Mouse (Mus musculus) forebrain, postnatal 0 days (tissue): ENCODE measurements around the gene Gm5447. TPM values are rescaled to one million over a fixed set of nuclear protein-coding genes. Genes with fewer than 3 reads are reported as not detected.

ENCODE experiments used
- ATAC-seq: fragments of 200-750 bp; cut with Nextera tagmentation; 2 replicates; pipeline ENCODE4 v1.8.0; 2017; ENCODE audit warnings: mild to moderate bottlenecking, moderate library complexity
- DNase-seq: peaks from one replicate; pipeline ENCODE4 v3.0.0-alpha.2; 2015
- H3K27ac ChIP-seq: fragments of 300-500 bp; sonication (generic); 2 replicates; pipeline ENCODE4 v1.5.1; 2014; ENCODE audit warnings: low read depth, mild to moderate bottlenecking, antibody characterized with exemption, low read length, moderate library complexity, mixed read lengths
- H3K27me3 ChIP-seq: fragments of 300-500 bp; sonication (generic); 2 replicates; pipeline ENCODE4 v1.6.1; 2014; ENCODE audit warnings: mild to moderate bottlenecking, low read length, mixed read lengths; ENCODE audit not compliant: insufficient read depth
- H3K36me3 ChIP-seq: fragments of 300-500 bp; sonication (generic); 2 replicates; pipeline ENCODE4 v1.6.1; 2014; ENCODE audit warnings: mild to moderate bottlenecking, moderate library complexity; ENCODE audit not compliant: insufficient read depth
- H3K4me1 ChIP-seq: fragments of 300-500 bp; sonication (generic); 2 replicates; pipeline ENCODE4 v1.6.1; 2014; ENCODE audit warnings: antibody characterized with exemption; ENCODE audit not compliant: insufficient read depth
- H3K4me2 ChIP-seq: fragments of 300-500 bp; sonication (generic); 2 replicates; pipeline ENCODE4 v1.6.1; 2014; ENCODE audit warnings: low read depth, mild to moderate bottlenecking, moderate library complexity
- H3K4me3 ChIP-seq: fragments of 300-500 bp; sonication (generic); 2 replicates; pipeline ENCODE4 v1.5.1; 2014; ENCODE audit warnings: low read depth, low read length, mixed read lengths
- H3K9ac ChIP-seq: fragments of 300-500 bp; sonication (generic); 2 replicates; pipeline ENCODE4 v1.6.1; 2014; ENCODE audit warnings: mild to moderate bottlenecking
- H3K9me3 ChIP-seq: fragments of 300-500 bp; sonication (generic); 2 replicates; pipeline ENCODE4 v1.6.1; 2016; ENCODE audit warnings: low read length
- CTCF ChIP-seq: sonication (generic); IDR thresholded peaks from 2 replicates; pipeline ENCODE4 v1.5.1; 2016; ENCODE audit warnings: antibody characterized with exemption, control low read depth, low read depth
- WGBS: fragments of 180-500 bp; shearing (Covaris S2); extraction: QIAGEN DNeasy Blood & Tissue Kit; methylation state at CpG from one replicate; pipeline ENCODE4 v1.1.7; 2014; 5-methylcytosine and 5-hydroxymethylcytosine counted together
- polyA plus RNA-seq: library from polyadenylated mRNA; unstranded; fragments of >200 nt; fragmentation: Nextera tagmentation; extraction: Ambion mirVana; gene quantifications from 2 replicates; pipeline ENCODE4 v1.2.1, GENCODE M21; 2015
- total RNA-seq: library from RNA; depleted of rRNA; stranded (reverse); fragments of >200 nt; gene quantifications from 2 replicates; pipeline ENCODE4 v1.2.3, GENCODE M21; 2014

The Gm5447 gene
- total and polyA plus RNA-seq, 2 experiments from 2014 or later: 0.08 TPM; not detected in 1

DNA sequence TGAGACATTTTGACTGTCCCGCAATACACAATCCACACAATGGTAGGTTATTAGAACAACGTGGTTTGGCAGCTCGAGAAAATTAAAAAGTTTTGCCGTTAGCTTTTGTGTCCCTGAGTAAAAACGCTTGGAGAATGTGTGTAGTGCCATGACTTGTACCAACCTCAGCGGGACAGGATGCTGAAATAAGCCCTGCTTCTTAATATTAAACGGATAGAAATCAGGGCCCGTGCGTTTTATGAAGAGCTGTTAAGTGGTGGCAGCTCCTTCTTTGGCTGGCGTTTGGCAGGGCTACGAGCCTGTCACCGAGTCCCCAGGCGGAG, 11.2 kb downstream of the Gm5447 start:
- ATAC-seq: no peak
- Histone ChIP-seq H3K9me3 (no peaks in the 10 kb centered on the region), H3K4me3 (peak overlapping the region; percentile 26), H3K27me3 (no peaks in the 10 kb centered on the region; the same call in 1 of the 2 replicates), H3K4me1 (no peaks in the 10 kb centered on the region), H3K36me3 (no peaks in the 10 kb centered on the region), H3K4me2 (peak overlapping the region; percentile 44), H3K27ac (no peak overlapping the region), H3K9ac (peak overlapping the region; percentile 18; the same call in 1 of the 2 replicates)
- peak; percentile 64 for DNase-seq
- 19% methylated on average over 13 of the region's 13 CpGs for WGBS
- no peak for TF ChIP-seq CTCF

GRCm38 (mm10) chr13:30985598-30986466, 11.8 kb downstream of the Gm5447 start:
- Histone ChIP-seq H3K4me1 (no peaks in the 10 kb centered on the region), H3K27ac (peak overlapping the region; percentile 46; the same call in 1 of the 2 replicates), H3K27me3 (no peaks in the 10 kb centered on the region; the same call in 1 of the 2 replicates), H3K4me2 (peak overlapping the region; percentile 44), H3K9ac (peak overlapping the region; percentile 18), H3K9me3 (no peaks in the 10 kb centered on the region), H3K4me3 (peak overlapping the region; percentile 26), H3K36me3 (no peaks in the 10 kb centered on the region)
- no peak for TF ChIP-seq CTCF
- DNase-seq: peak; percentile 20
- 15% methylated on average over 27 of the region's 27 CpGs for WGBS
- peak; percentile 89 for ATAC-seq

DNA sequence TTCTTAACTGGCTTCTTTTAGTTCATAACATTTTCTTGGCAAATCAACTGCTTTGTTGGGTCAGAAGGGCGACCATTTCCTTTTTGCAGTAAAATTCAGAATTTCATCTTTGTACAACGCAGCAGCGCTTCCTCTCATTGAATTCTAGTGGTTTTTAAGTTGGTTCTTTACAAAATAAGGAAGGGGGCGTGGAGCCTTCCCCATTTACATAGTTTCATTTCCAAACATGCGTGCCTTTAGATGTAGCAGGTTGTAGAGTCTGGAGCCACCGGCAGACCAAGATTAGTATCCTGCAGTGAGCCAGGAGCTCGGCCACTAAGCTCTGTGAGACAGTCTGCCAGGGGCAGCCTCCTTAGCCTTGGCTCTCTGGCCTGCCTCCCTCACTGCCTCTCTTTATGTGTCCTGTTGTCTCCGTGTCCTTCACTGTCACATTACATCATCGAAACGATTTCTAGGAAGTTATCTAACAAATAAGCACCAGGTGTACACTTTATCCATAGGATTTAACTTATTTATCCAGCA, 13.0 kb downstream of the Gm5447 start:
- ATAC-seq (no peak), DNase-seq (no peak)
- Histone ChIP-seq H3K4me3 (no peak overlapping the region), H3K27me3 (no peaks in the 10 kb centered on the region; the same call in 1 of the 2 replicates), H3K9ac (no peak overlapping the region), H3K27ac (no peak overlapping the region), H3K4me2 (no peak overlapping the region), H3K36me3 (no peaks in the 10 kb centered on the region), H3K9me3 (no peaks in the 10 kb centered on the region), H3K4me1 (no peaks in the 10 kb centered on the region)
- TF ChIP-seq CTCF: no peak
- 67% methylated on average over 10 of the region's 10 CpGs for WGBS

DNA sequence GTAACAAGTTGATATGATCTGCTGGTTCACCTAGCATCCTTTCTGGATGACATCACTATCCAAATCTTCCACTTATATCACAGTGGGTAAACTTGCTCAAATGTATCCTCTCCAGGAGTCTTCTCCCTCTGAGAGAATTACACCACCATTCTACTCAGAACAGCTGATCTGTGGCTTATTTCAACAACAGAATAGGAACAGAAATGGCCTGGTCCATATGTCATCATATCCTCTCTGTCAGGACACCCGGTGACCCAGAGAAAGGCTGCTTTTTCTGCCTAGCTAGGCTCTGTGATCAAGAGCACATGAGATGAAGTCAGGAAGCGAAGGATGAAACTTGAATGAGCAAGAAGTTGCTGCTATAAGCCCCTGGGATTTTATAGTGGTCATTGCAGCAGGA, 13.7 kb downstream of the Gm5447 start:
- WGBS: 87% methylated on average over 2 of the region's 2 CpGs
- Histone ChIP-seq H3K4me3 (no peak overlapping the region), H3K27ac (no peak overlapping the region), H3K9ac (no peak overlapping the region), H3K36me3 (no peaks in the 10 kb centered on the region), H3K4me2 (no peak overlapping the region), H3K9me3 (no peaks in the 10 kb centered on the region), H3K27me3 (no peaks in the 10 kb centered on the region; the same call in 1 of the 2 replicates), H3K4me1 (no peaks in the 10 kb centered on the region)
- no peak for DNase-seq
- TF ChIP-seq CTCF: no peak
- ATAC-seq: no peak

- Histone ChIP-seq H3K27ac (no peak overlapping the region), H3K36me3 (no peaks in the 10 kb centered on the region), H3K27me3 (no peaks in the 10 kb centered on the region; the same call in 1 of the 2 replicates), H3K4me1 (no peaks in the 10 kb centered on the region), H3K4me2 (no peak overlapping the region), H3K9me3 (no peaks in the 10 kb centered on the region), H3K9ac (no peak overlapping the region), H3K4me3 (no peak overlapping the region)
- DNase-seq (no peak), ATAC-seq (no peak)
- no peak for TF ChIP-seq CTCF
- 89% methylated on average over 10 of the region's 10 CpGs for WGBS
These were observed 15.7 kb downstream of the Gm5447 start for GRCm38 (mm10) chr13:30989710-30990109.

DNA sequence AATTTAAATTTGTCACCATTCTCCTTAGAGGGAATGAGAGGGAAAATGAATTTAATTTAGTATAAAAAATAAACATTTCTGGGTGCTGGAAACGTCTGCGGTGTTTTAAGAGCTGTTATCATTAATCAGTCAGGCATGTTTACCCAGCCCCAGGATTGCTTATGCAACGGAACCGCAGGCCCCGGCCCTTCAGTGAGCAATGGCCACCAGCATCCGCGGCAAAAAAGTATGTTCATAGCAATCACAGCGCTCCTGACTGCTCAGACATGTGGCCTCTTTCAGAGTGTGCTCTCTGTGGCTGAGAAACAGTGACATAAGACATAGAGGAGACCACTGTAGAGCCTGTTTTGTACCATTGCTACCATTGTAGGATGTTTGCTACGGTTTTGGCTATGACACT, 16.2 kb downstream of the Gm5447 start:
- DNase-seq: no peak
- Histone ChIP-seq H3K4me1 (no peaks in the 10 kb centered on the region), H3K36me3 (no peaks in the 10 kb centered on the region), H3K4me2 (no peak overlapping the region), H3K27ac (no peak overlapping the region), H3K4me3 (no peak overlapping the region), H3K9me3 (no peaks in the 10 kb centered on the region), H3K9ac (no peak overlapping the region), H3K27me3 (no peaks in the 10 kb centered on the region)
- ATAC-seq: no peak
- no peak for TF ChIP-seq CTCF
- WGBS: 86% methylated on average over 9 of the region's 9 CpGs

GRCm38 (mm10) chr13:30993819-30994218, 19.8 kb downstream of the Gm5447 start:
- 27% methylated on average over 3 of the region's 3 CpGs for WGBS

More at GRCm38 (mm10) chr13:30993819-30994218, 19.8 kb downstream of the Gm5447 start:
- DNase-seq: peak; percentile 87
- Histone ChIP-seq H3K36me3 (no peaks in the 10 kb centered on the region), H3K9ac (no peak overlapping the region), H3K4me1 (no peaks in the 10 kb centered on the region), H3K4me3 (no peak overlapping the region), H3K9me3 (no peaks in the 10 kb centered on the region), H3K4me2 (no peak overlapping the region), H3K27me3 (no peaks in the 10 kb centered on the region), H3K27ac (no peak overlapping the region)
- TF ChIP-seq CTCF: peak; percentile 77
- ATAC-seq: peak; percentile 84
